Mouse (Mus musculus): ENCODE results near the gene Fam83f.

DNA sequence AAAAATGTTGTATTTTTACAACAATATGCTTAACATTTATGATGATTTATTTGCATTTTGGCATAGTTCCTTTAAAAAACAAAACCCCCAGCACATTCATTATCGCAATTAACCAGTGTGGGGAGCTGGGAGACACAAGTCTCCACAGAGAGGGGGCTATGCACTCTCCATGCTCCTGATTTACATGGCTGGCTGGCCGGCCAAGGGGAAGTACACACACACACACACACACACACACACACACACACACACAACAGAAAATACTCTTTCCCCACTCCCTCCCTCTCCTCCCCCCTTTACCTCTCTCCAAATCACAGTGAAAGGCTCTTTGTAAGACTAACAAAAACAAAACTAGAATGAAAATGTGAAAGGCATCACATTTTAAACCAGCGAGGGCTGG lies 50.7 kb downstream of the Fam83f start:
- no peak for TF ChIP-seq POLR2A (IDR thresholded peaks at IDR 0.05; ENCODE audit: control insufficient read depth, extremely low read depth, insufficient read depth, low read length, poor library complexity)
- TF ChIP-seq CTCF (IDR thresholded peaks at IDR 0.05; ENCODE audit: borderline replicate concordance, control insufficient read depth, extremely low read depth, insufficient read depth, low read length, poor library complexity) = no peak
